Mouse (Mus musculus) ES-E14 (cell line): ENCODE data around the gene Tmem253. TPM values are rescaled to one million over a fixed set of nuclear protein-coding genes. Genes with fewer than 3 reads are reported as not detected.
"Not testable (repeated sequence)": the region's sequence is repeated elsewhere in the genome, so short reads cannot be mapped to it uniquely, and the experiment has no call there.

ENCODE experiments used
- DNase-seq: peaks from one replicate; pipeline ENCODE4 v3.0.0-alpha.2; 2013; ENCODE audit warnings: low read depth, low spot score
- H3K27ac ChIP-seq: 2 replicates; pipeline ENCODE4 v1.5.1; 2012; ENCODE audit warnings: low read depth, mild to moderate bottlenecking, low read length, moderate library complexity, mixed read lengths; ENCODE audit not compliant: poor library complexity, insufficient read depth, severe bottlenecking
- H3K36me3 ChIP-seq: 2 replicates; pipeline ENCODE4 v1.6.1; 2012; ENCODE audit warnings: mild to moderate bottlenecking, low read length, moderate library complexity, mixed read lengths; ENCODE audit not compliant: control insufficient read depth, poor library complexity, insufficient read depth, severe bottlenecking
- H3K4me1 ChIP-seq, 2 experiments: fragments of 150-350 bp in 1 of 2; sonication (generic) in 1 of 2; 2 replicates each; pipeline ENCODE4 v1.6.1; 2012; ENCODE audit warnings: low read length in 2 of 2, mild to moderate bottlenecking in 1 of 2, mixed read lengths in 1 of 2; ENCODE audit not compliant: control insufficient read depth in 2 of 2, insufficient read depth in 2 of 2, poor library complexity in 1 of 2
- H3K4me3 ChIP-seq, 2 experiments: fragments of 150-350 bp in 1 of 2; sonication (generic) in 1 of 2; 2 replicates each; pipeline ENCODE4 v1.5.1; 2012; ENCODE audit warnings: low read length in 2 of 2, low read depth in 1 of 2, mild to moderate bottlenecking in 1 of 2, mixed read lengths in 1 of 2; ENCODE audit not compliant: insufficient read depth in 1 of 2, poor library complexity in 1 of 2, severe bottlenecking in 1 of 2
- H3K9ac ChIP-seq: 2 replicates; pipeline ENCODE4 v1.6.1; 2012; ENCODE audit warnings: low read depth, mild to moderate bottlenecking, low read length, mixed read lengths; ENCODE audit not compliant: poor library complexity, insufficient read depth, severe bottlenecking
- H3K9me3 ChIP-seq: fragments of 150-350 bp; sonication (generic); 2 replicates; pipeline ENCODE4 v1.6.1; 2012; ENCODE audit warnings: low read depth, mild to moderate bottlenecking, low read length; ENCODE audit not compliant: control insufficient read depth, insufficient read depth
- CHD2 ChIP-seq: IDR thresholded peaks from 2 replicates; pipeline ENCODE4 v1.6.1; 2014; ENCODE audit warnings: mild to moderate bottlenecking, low read depth, low read length, inconsistent platforms
- HCFC1 ChIP-seq: IDR thresholded peaks from 2 replicates; pipeline ENCODE4 v1.6.1; 2012; ENCODE audit warnings: low read length, inconsistent platforms, borderline replicate concordance; ENCODE audit not compliant: insufficient read depth
- MAFK ChIP-seq: IDR thresholded peaks from 2 replicates; pipeline ENCODE4 v1.6.1; 2014; ENCODE audit warnings: mild to moderate bottlenecking, low read depth, low read length, inconsistent platforms; ENCODE audit not compliant: insufficient read depth
- ZC3H11A ChIP-seq: IDR thresholded peaks from 2 replicates; pipeline ENCODE4 v1.6.1; 2012; ENCODE audit warnings: low read depth, mild to moderate bottlenecking, inconsistent platforms, low read length, borderline replicate concordance
- ZNF384 ChIP-seq: IDR thresholded peaks from 2 replicates; pipeline ENCODE4 v1.6.1; 2012; ENCODE audit warnings: low read depth, low read length, inconsistent platforms
- in situ Hi-C, 2 experiments: fragments of 600-800 bp; cut with MboI; formaldehyde crosslinking; loops; one replicate each; pipeline ENCODE4 v1.15.1; 2025; ENCODE audit warnings: low sequenced_read_pairs in 2 of 2, inconsistent platforms in 1 of 2; ENCODE audit not compliant: unreplicated experiment in 2 of 2
- total RNA-seq: library from RNA; depleted of rRNA; stranded (reverse); fragments of 300-350 nt; gene quantifications from 2 replicates; pipeline ENCODE4 v1.2.3, GENCODE M21; 2012

Gene Tmem253
- total RNA-seq, 1 experiment: 3.6 TPM

- in situ Hi-C loops: no loop called here
- TF ChIP-seq CHD2: no peak
- no peak for TF ChIP-seq ZC3H11A
- no peak for TF ChIP-seq HCFC1
- no peak for TF ChIP-seq ZNF384
- no peak for TF ChIP-seq MAFK
Observed at GRCm38 (mm10) chr14:52039332-52039731, 23.9 kb downstream of the Tmem253 start.

GRCm38 (mm10) chr14:52042359-52042758 is 26.9 kb downstream of the Tmem253 start, which contains the start of gene Olfr221:
Gene Olfr221 (minus strand): TSS chr14:52042459.
- H3K9ac ChIP-seq, H3K27ac ChIP-seq, H3K4me3 ChIP-seq, H3K36me3 ChIP-seq, in situ Hi-C loops, DNase-seq, H3K4me1 ChIP-seq, H3K9me3 ChIP-seq: not testable (repeated sequence)

More at GRCm38 (mm10) chr14:52039332-52039731, 23.9 kb downstream of the Tmem253 start:
- no peak overlapping the region for H3K27ac ChIP-seq
- H3K36me3 ChIP-seq: no peaks in the 10 kb centered on the region
- no peaks in the 10 kb centered on the region for H3K9me3 ChIP-seq
- no peak overlapping the region for H3K9ac ChIP-seq
- H3K4me3 ChIP-seq: no peak overlapping the region
- no peak for DNase-seq
- H3K4me1 ChIP-seq: no peaks in the 10 kb centered on the region

GRCm38 (mm10) chr14:52043446-52043845 is 28.0 kb downstream of the Tmem253 start:
- Histone ChIP-seq H3K4me3 (no peak overlapping the region), H3K9me3 (no peaks in the 10 kb centered on the region), H3K9ac (no peak overlapping the region), H3K4me1 (peaks cover 3 to 7% of the 10 kb centered on the region in 2 experiments; a peak in 2 of 4 replicates), H3K36me3 (no peaks in the 10 kb centered on the region), H3K27ac (no peak overlapping the region)
- in situ Hi-C loops: no loop called here
- TF ChIP-seq HCFC1 (no peak), ZNF384 (no peak), MAFK (no peak), ZC3H11A (no peak), CHD2 (no peak)
- DNase-seq: no peak

GRCm38 (mm10) chr14:52044901-52045678 is 29.6 kb downstream of the Tmem253 start:
- Histone ChIP-seq H3K9ac (no peak overlapping the region), H3K4me3 (no peak overlapping the region), H3K27ac (no peak overlapping the region), H3K9me3 (no peaks in the 10 kb centered on the region), H3K36me3 (no peaks in the 10 kb centered on the region), H3K4me1 (peaks cover 3 to 7% of the 10 kb centered on the region in 2 experiments; a peak in 2 of 4 replicates)
- in situ Hi-C loops: no loop called here
- DNase-seq: peak; percentile 57
- no peak for TF ChIP-seq HCFC1
- TF ChIP-seq ZC3H11A: peak; percentile 84; the same call in 1 of the 2 replicates
